Mouse (Mus musculus) A20 (cell line): Measurements from ENCODE around the gene Hras.
A peak's percentile ranks its signal among the peaks of the same experiment; 100 is the strongest.

ENCODE experiments used
- DNase-seq: peaks from one replicate; pipeline ENCODE4 v3.0.0-alpha.2; 2011; ENCODE audit warnings: low read depth, low spot score

Gene Hras

GRCm38 (mm10) chr7:141176173-141176572 lies 17.6 kb downstream of the Hras start:
- DNase-seq, result peak; percentile 88

- DNase-seq, result peak; percentile 40
Measured at GRCm38 (mm10) chr7:141175068-141175467, 18.7 kb downstream of the Hras start.

GRCm38 (mm10) chr7:141173323-141173850 lies 20.4 kb downstream of the Hras start:
- DNase-seq, result no peak

GRCm38 (mm10) chr7:141172116-141173006 lies 21.4 kb downstream of the Hras start, which contains the start of gene Rnh1:
Rnh1 (minus strand) TSS chr7:141172857.
- DNase-seq, result peak; percentile 99

GRCm38 (mm10) chr7:141169866-141170265 lies 23.9 kb downstream of the Hras start:
- DNase-seq, result no peak

GRCm38 (mm10) chr7:141169300-141169699 lies 24.5 kb downstream of the Hras start:
- no peak for DNase-seq

GRCm38 (mm10) chr7:141168518-141168953 lies 25.3 kb downstream of the Hras start:
- DNase-seq, result peak; percentile 92

- DNase-seq, result peak; percentile 45
Measured at GRCm38 (mm10) chr7:141167901-141168517, 25.8 kb downstream of the Hras start.

GRCm38 (mm10) chr7:141164850-141165249 lies 29.0 kb downstream of the Hras start:
- DNase-seq, result no peak

GRCm38 (mm10) chr7:141164397-141164796 lies 29.4 kb downstream of the Hras start:
- no peak for DNase-seq

GRCm38 (mm10) chr7:141155362-141155761 lies 38.4 kb downstream of the Hras start:
- no peak for DNase-seq

- no peak for DNase-seq
Measured at GRCm38 (mm10) chr7:141148639-141149038, 45.2 kb downstream of the Hras start.

GRCm38 (mm10) chr7:141147044-141147443 lies 46.8 kb downstream of the Hras start:
- DNase-seq, result no peak

- no peak for DNase-seq
Measured at GRCm38 (mm10) chr7:141146043-141146595, 47.7 kb downstream of the Hras start.

- no peak for DNase-seq
Measured at GRCm38 (mm10) chr7:141145403-141145802, 48.4 kb downstream of the Hras start.

- no peak for DNase-seq
Measured at GRCm38 (mm10) chr7:141144650-141145049, 49.2 kb downstream of the Hras start.

- DNase-seq, result no peak
Measured at GRCm38 (mm10) chr7:141143861-141144260, 49.9 kb downstream of the Hras start.

GRCm38 (mm10) chr7:141143112-141143511 lies 50.7 kb downstream of the Hras start:
- DNase-seq, result peak; percentile 66

- no peak for DNase-seq
Measured at GRCm38 (mm10) chr7:141141326-141141725, 52.5 kb downstream of the Hras start.
